9 mouse cellular contexts compared by ENCODE assay signal in genomic region chr9:44107557-44108179, GRCm38 (mm10). TPM values are rescaled to one million over a fixed set of nuclear protein-coding genes. Genes with fewer than 3 reads are reported as not detected.
A peak's percentile ranks its signal among the peaks of the same experiment; 100 is the strongest.
DNase-seq lines count a peak whose midpoint lies in the region; ATAC-seq and TF ChIP-seq lines count a peak whose summit lies in the region.
"Had no signal": no experiment of that assay in that cellular context is flagged by ENCODE, and none has a peak within 500 bp of the region (broad histone marks: within the 10 kb centered on the region; RNA-seq: fewer than 3 reads in every experiment).

No protein-coding gene starts in this region.

- peak overlapping the region; percentile 87 for H3K27ac ChIP-seq in embryonic facial prominence, embryonic 13.5 days
- peak overlapping the region; percentile 74 for H3K27ac ChIP-seq in hindbrain, embryonic 13.5 days

- no peaks in the 10 kb centered on the region for H3K9me3 ChIP-seq in G1E (replicated peaks)
- H3K9me3 ChIP-seq in embryonic facial prominence, embryonic 13.5 days, result no peaks in the 10 kb centered on the region
- H3K9me3 ChIP-seq in hindbrain, embryonic 13.5 days, result no peaks in the 10 kb centered on the region

- peaks cover 47% of the 10 kb centered on the region for H3K4me1 ChIP-seq in G1E (ENCODE audit: insufficient read depth, low read depth, low read length)
- peaks cover 60% of the 10 kb centered on the region for H3K4me1 ChIP-seq in embryonic facial prominence, embryonic 13.5 days
- H3K4me1 ChIP-seq in hindbrain, embryonic 13.5 days (replicated peaks), result peaks cover 64% of the 10 kb centered on the region

- H3K9ac ChIP-seq in embryonic facial prominence, embryonic 13.5 days, result peak overlapping the region; percentile 54; the same call in 1 of the 2 replicates
- H3K9ac ChIP-seq in hindbrain, embryonic 13.5 days, result peak overlapping the region; percentile 56

- TF ChIP-seq CTCF in G1E (IDR thresholded peaks at IDR 0.05; ENCODE audit: low read depth, low read length), result peak; percentile 42; the same call in 1 of the 2 replicates

- no peak for ATAC-seq in G1E (ENCODE audit: extremely low read depth, insufficient number of reproducible peaks, low FRiP score, poor library complexity, severe bottlenecking)
- no peak for ATAC-seq in embryonic facial prominence, embryonic 13.5 days (ENCODE audit: insufficient number of reproducible peaks, insufficient read depth, low FRiP score, low TSS enrichment, low read depth)
- ATAC-seq in hindbrain, embryonic 13.5 days (ENCODE audit: low FRiP score), result no peak; the same call in 1 of the 2 replicates

- no peak overlapping the region for H3K4me3 ChIP-seq in G1E (ENCODE audit: low read depth, low read length)
- peak overlapping the region; percentile 19 for H3K4me3 ChIP-seq in embryonic facial prominence, embryonic 13.5 days
- H3K4me3 ChIP-seq in hindbrain, embryonic 13.5 days, result peak overlapping the region; percentile 14

- H3K27me3 ChIP-seq in G1E (ENCODE audit: insufficient read depth, low read length), result no peaks in the 10 kb centered on the region
- no peaks in the 10 kb centered on the region for H3K27me3 ChIP-seq in embryonic facial prominence, embryonic 13.5 days
- H3K27me3 ChIP-seq in hindbrain, embryonic 13.5 days, result no peaks in the 10 kb centered on the region

- 33% methylated on average over 25 of the region's 25 CpGs for WGBS in embryonic facial prominence, embryonic 13.5 days
- WGBS in hindbrain, embryonic 13.5 days, result 30% methylated on average over 25 of the region's 25 CpGs

- peaks cover 80% of the 10 kb centered on the region for H3K36me3 ChIP-seq in G1E (replicated peaks)
- H3K36me3 ChIP-seq in embryonic facial prominence, embryonic 13.5 days, result peaks cover 40% of the 10 kb centered on the region
- peaks cover 8% of the 10 kb centered on the region for H3K36me3 ChIP-seq in hindbrain, embryonic 13.5 days

- peak; percentile 78 for DNase-seq in gastrocnemius, postnatal 10 days
- DNase-seq in gastrocnemius, adult 18-20 months (ENCODE audit: low spot score), result no peak
- DNase-seq in G1E (ENCODE audit: low spot score), result no peak
- peak; percentile 57 to 62 for DNase-seq in lung, postnatal 4 days
- DNase-seq in thymus, adult 18-20 months, result no peak
- DNase-seq in frontal cortex, postnatal 36 days (ENCODE audit: low spot score in 2 of 2), result no peak

- peak overlapping the region; percentile 55 for H3K4me2 ChIP-seq in embryonic facial prominence, embryonic 13.5 days
- peak overlapping the region; percentile 39 for H3K4me2 ChIP-seq in hindbrain, embryonic 13.5 days

RNA-seq across cellular contexts. Expression of gene C1qtnf5, which starts 0.6 kb away (rescaled TPM):
- total RNA-seq in gastrocnemius, postnatal 10 days (2021), result 10 to 100 TPM; 25.9 to 26.0 TPM
- total RNA-seq in gastrocnemius, adult 18-20 months (2021), result 1 to 10 TPM; 3.9 to 5.4 TPM
- total RNA-seq in G1E (2014; fragmentation: Nextera tagmentation), result not detected in 2 replicates
- total RNA-seq in G1E (2017), result 0.29 TPM in 1 of 2 replicates, not detected in the other
- polyA plus RNA-seq in G1E (2012), result 0.21 TPM in 1 of 2 replicates, not detected in the other
- polyA plus RNA-seq in embryonic facial prominence, embryonic 13.5 days (2015; fragmentation: Nextera tagmentation; extraction: Ambion mirVana), result 1.5 and 2.8 TPM in 2 replicates
- 3.2 and 5.3 TPM in 2 replicates for polyA plus RNA-seq in hindbrain, embryonic 13.5 days (2015; fragmentation: Nextera tagmentation; extraction: Ambion mirVana)

RNA-seq across cellular contexts. Expression of gene Gm49380, which starts 5.6 kb away (rescaled TPM):
- under 1 TPM; 0.23 to 0.49 TPM for total RNA-seq in gastrocnemius, postnatal 10 days (2021)
- 1 to 10 TPM in 1 of 2 experiments, under 1 TPM in 1; 0.43 to 1.9 TPM for total RNA-seq in gastrocnemius, adult 18-20 months (2021)
- total RNA-seq in G1E (2014; fragmentation: Nextera tagmentation), result not detected in 2 replicates
- total RNA-seq in G1E (2017), result 0.12 and 0.27 TPM in 2 replicates
- polyA plus RNA-seq in G1E (2012), result 0.15 TPM in 1 of 2 replicates, not detected in the other
- 0.30 and 0.48 TPM in 2 replicates for polyA plus RNA-seq in embryonic facial prominence, embryonic 13.5 days (2015; fragmentation: Nextera tagmentation; extraction: Ambion mirVana)
- 0.12 and 0.49 TPM in 2 replicates for polyA plus RNA-seq in hindbrain, embryonic 13.5 days (2015; fragmentation: Nextera tagmentation; extraction: Ambion mirVana)

RNA-seq across cellular contexts. Expression of gene Rnf26, which starts 5.6 kb away (rescaled TPM):
- 10 to 100 TPM; 13.0 to 15.1 TPM for total RNA-seq in gastrocnemius, postnatal 10 days (2021)
- total RNA-seq in gastrocnemius, adult 18-20 months (2021), result 1 to 10 TPM; 1.5 to 3.0 TPM
- total RNA-seq in G1E (2014; fragmentation: Nextera tagmentation), result 40.6 and 46.9 TPM in 2 replicates
- total RNA-seq in G1E (2017), result 10.5 and 11.4 TPM in 2 replicates
- 29.7 and 41.9 TPM in 2 replicates for polyA plus RNA-seq in G1E (2012)
- polyA plus RNA-seq in embryonic facial prominence, embryonic 13.5 days (2015; fragmentation: Nextera tagmentation; extraction: Ambion mirVana), result 73.3 and 80.1 TPM in 2 replicates
- polyA plus RNA-seq in hindbrain, embryonic 13.5 days (2015; fragmentation: Nextera tagmentation; extraction: Ambion mirVana), result 27.9 and 29.2 TPM in 2 replicates

RNA-seq across cellular contexts. Expression of gene Mfrp, which starts 6.1 kb away (rescaled TPM):
- total RNA-seq in gastrocnemius, postnatal 10 days (2021), result under 1 TPM in 1 of 2 experiments, not detected in 1; 0.18 TPM
- not detected for total RNA-seq in gastrocnemius, adult 18-20 months (2021)
- not detected in 2 replicates for total RNA-seq in G1E (2014; fragmentation: Nextera tagmentation)
- not detected in 2 replicates for total RNA-seq in G1E (2017)
- polyA plus RNA-seq in G1E (2012), result not detected in 2 replicates
- polyA plus RNA-seq in embryonic facial prominence, embryonic 13.5 days (2015; fragmentation: Nextera tagmentation; extraction: Ambion mirVana), result 0.21 and 0.39 TPM in 2 replicates
- 0.22 TPM in 1 of 2 replicates, not detected in the other for polyA plus RNA-seq in hindbrain, embryonic 13.5 days (2015; fragmentation: Nextera tagmentation; extraction: Ambion mirVana)
- total RNA-seq: gastrocnemius, postnatal 4 days had no signal

RNA-seq across cellular contexts. Expression of gene Mcam, which starts 26.6 kb away (rescaled TPM):
- 100 to 1,000 TPM; 107 to 115 TPM for total RNA-seq in gastrocnemius, postnatal 10 days (2021)
- total RNA-seq in gastrocnemius, adult 18-20 months (2021), result 10 to 100 TPM; 19.8 to 32.9 TPM
- not detected in 2 replicates for total RNA-seq in G1E (2014; fragmentation: Nextera tagmentation)
- 0.06 and 0.16 TPM in 2 replicates for total RNA-seq in G1E (2017)
- not detected in 2 replicates for polyA plus RNA-seq in G1E (2012)
- 25.6 and 28.9 TPM in 2 replicates for polyA plus RNA-seq in embryonic facial prominence, embryonic 13.5 days (2015; fragmentation: Nextera tagmentation; extraction: Ambion mirVana)
- 13.1 and 14.0 TPM in 2 replicates for polyA plus RNA-seq in hindbrain, embryonic 13.5 days (2015; fragmentation: Nextera tagmentation; extraction: Ambion mirVana)

Comparison
In these comparisons a context has a peak if more than half of its experiments do, and no peak if none do; other contexts are left out.
1. DNase-seq: peak in gastrocnemius, postnatal 10 days (single experiment) and lung, postnatal 4 days (2 of 2); none in gastrocnemius, adult 18-20 months (single experiment), G1E (single experiment), thymus, adult 18-20 months (0 of 2) and frontal cortex, postnatal 36 days (0 of 2).